Mouse (Mus musculus) intestine, embryonic 15.5 days (tissue): ENCODE measurements around the gene Cebpa. TPM values are rescaled to one million over a fixed set of nuclear protein-coding genes. Genes with fewer than 3 reads are reported as not detected.

ENCODE experiments used
- ATAC-seq: fragments of 200-750 bp; cut with Nextera tagmentation; 2 replicates; pipeline ENCODE4 v1.8.0; 2017; ENCODE audit warnings: moderate TSS enrichment, moderate library complexity
- H3K27ac ChIP-seq: fragments of 300-500 bp; sonication (generic); 2 replicates; pipeline ENCODE4 v1.5.1; 2015; ENCODE audit warnings: mild to moderate bottlenecking, inconsistent platforms
- H3K27me3 ChIP-seq: fragments of 300-500 bp; sonication (generic); replicated peaks from 2 replicates; pipeline ENCODE4 v1.6.1; 2015; ENCODE audit warnings: inconsistent platforms
- H3K36me3 ChIP-seq: fragments of 300-500 bp; sonication (generic); 2 replicates; pipeline ENCODE4 v1.6.1; 2015; ENCODE audit warnings: inconsistent platforms
- H3K4me1 ChIP-seq: fragments of 300-500 bp; sonication (generic); replicated peaks from 2 replicates; pipeline ENCODE4 v1.6.1; 2015; ENCODE audit warnings: inconsistent platforms
- H3K4me2 ChIP-seq: fragments of 300-500 bp; sonication (generic); replicated peaks from 2 replicates; pipeline ENCODE4 v1.6.1; 2015; ENCODE audit warnings: mild to moderate bottlenecking, inconsistent platforms
- H3K4me3 ChIP-seq: fragments of 300-500 bp; sonication (generic); replicated peaks from 2 replicates; pipeline ENCODE4 v1.5.1; 2015; ENCODE audit warnings: inconsistent platforms
- H3K9ac ChIP-seq: fragments of 300-500 bp; sonication (generic); 2 replicates; pipeline ENCODE4 v1.6.1; 2015; ENCODE audit warnings: inconsistent platforms
- H3K9me3 ChIP-seq: fragments of 300-500 bp; sonication (generic); 2 replicates; pipeline ENCODE4 v1.6.1; 2016; ENCODE audit warnings: inconsistent platforms
- WGBS: fragments of 180-500 bp; shearing (Covaris S2); methylation state at CpG from one replicate; pipeline ENCODE4 v1.1.7; 2015; 5-methylcytosine and 5-hydroxymethylcytosine counted together
- polyA plus RNA-seq: library from polyadenylated mRNA; unstranded; fragments of >200 nt; fragmentation: Nextera tagmentation; extraction: Ambion mirVana; gene quantifications from 2 replicates; pipeline ENCODE4 v1.2.1, GENCODE M21; 2015

Gene Cebpa
- polyA plus RNA-seq, 1 experiment from 2014 or later = 13.9 TPM

DNA sequence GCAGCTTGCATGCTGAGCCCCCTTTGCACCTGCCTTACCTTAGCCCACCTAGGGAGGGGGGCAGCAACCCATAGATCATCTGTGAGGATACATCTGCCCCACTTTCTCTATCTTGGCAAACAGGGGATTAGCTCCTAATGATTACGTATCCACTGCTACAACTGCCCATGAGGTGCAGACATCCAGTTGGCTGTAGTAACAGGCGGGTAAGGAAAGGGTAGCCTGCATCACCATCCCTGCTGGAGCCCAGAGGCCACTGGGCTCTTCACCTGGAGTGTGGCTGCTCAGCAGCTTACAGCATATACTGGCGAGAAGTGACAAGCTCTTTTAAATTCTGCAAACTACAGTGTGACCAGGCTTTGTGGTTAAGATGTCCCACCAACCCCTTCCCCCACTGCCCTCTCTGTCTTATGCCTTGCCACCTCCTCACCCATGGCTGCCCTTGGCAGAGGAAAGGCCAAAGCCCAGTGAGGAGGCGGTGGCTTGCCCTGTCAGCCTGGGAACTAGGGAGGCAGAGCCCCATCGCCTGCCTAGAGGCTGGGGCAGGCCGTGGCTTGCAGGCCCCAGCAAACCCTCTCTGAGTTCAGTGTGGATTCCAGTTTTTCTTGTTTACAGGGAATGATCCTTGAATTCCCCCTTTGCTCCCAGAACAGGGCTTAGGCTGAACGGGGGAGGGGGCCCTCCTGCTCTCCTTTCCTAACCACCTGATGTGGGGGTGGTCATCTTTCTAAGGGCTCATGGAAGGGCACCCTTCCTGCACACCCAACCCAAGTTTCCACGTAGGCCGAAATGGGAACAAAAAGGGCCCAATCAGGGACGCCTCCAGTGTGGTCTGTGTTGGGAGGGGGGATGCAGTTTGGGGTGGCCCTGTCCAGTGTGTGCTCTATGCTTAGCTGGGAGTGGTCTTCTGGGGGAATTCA, 3.6 kb downstream of the Cebpa start:
- no peak for ATAC-seq
- Histone ChIP-seq H3K27me3 (peaks cover 26% of the 10 kb centered on the region), H3K4me3 (peak overlapping the region; percentile 66), H3K9me3 (no peaks in the 10 kb centered on the region), H3K4me1 (peaks cover 39% of the 10 kb centered on the region), H3K36me3 (no peaks in the 10 kb centered on the region), H3K9ac (peak overlapping the region; percentile 14; the same call in 1 of the 2 replicates), H3K27ac (no peak overlapping the region), H3K4me2 (peak overlapping the region; percentile 95)
- WGBS = 62% methylated on average over 10 of the region's 10 CpGs

DNA sequence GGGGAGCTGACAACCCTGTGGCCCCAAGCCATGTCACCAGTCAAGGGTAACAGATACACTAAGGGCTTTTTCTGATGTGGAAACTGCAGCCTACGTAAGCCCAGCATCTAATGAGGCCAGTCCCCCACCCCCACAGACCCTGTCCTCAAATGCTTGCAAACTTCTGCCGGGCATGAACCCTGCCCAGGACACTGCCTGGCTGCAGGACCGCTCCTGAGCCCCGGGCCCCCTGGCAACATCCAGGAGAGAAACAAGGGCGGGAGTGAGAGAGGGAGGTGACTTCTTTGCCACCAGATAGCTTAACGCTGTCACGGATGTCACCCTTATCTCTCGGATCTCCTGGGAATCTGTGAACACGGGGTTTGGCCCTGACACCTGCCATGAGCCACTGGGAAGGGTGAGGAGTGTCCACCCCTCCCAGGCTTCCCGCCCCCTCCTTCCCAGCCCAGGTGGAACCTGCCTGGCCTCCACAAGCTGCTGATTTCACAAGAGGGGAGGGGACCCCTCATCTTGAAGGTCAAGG, 4.4 kb downstream of the Cebpa start:
- Histone ChIP-seq H3K4me3 (no peak overlapping the region), H3K9ac (no peak overlapping the region), H3K27ac (no peak overlapping the region), H3K9me3 (no peaks in the 10 kb centered on the region), H3K27me3 (peaks cover 26% of the 10 kb centered on the region), H3K4me2 (peak overlapping the region; percentile 95), H3K36me3 (no peaks in the 10 kb centered on the region), H3K4me1 (peaks cover 40% of the 10 kb centered on the region)
- ATAC-seq = no peak
- WGBS = 25% methylated on average over 10 of the region's 10 CpGs

DNA sequence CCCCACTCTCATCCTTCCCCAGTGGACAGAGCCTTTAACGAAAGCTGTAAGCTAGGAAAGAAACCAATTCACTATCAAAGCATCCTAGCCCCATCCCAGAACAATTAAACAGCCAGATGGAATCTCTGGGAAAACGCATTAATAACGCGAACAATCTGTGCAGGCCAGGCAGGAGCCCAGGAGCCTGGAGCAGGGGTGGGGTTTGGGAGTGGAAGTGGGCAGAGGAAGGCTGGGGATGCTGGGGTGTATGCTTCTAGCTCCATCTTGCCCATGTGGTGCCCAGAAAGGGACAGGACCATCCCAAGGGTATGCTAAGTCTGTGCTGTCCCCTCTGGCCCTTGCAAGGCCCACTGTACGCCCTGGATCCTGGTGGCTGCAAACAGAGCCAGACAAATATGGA, 5.1 kb downstream of the Cebpa start:
- no peaks in the 10 kb centered on the region for H3K9me3 ChIP-seq
- H3K4me2 ChIP-seq = peak overlapping the region; percentile 9; the same call in 1 of the 2 replicates
- peaks cover 26% of the 10 kb centered on the region for H3K27me3 ChIP-seq
- peak overlapping the region; percentile 49 for H3K27ac ChIP-seq
- 63% methylated on average over 5 of the region's 5 CpGs for WGBS
- peaks cover 45% of the 10 kb centered on the region for H3K4me1 ChIP-seq
- no peaks in the 10 kb centered on the region for H3K36me3 ChIP-seq
- no peak overlapping the region for H3K4me3 ChIP-seq
- H3K9ac ChIP-seq = no peak overlapping the region
- ATAC-seq = no peak

DNA sequence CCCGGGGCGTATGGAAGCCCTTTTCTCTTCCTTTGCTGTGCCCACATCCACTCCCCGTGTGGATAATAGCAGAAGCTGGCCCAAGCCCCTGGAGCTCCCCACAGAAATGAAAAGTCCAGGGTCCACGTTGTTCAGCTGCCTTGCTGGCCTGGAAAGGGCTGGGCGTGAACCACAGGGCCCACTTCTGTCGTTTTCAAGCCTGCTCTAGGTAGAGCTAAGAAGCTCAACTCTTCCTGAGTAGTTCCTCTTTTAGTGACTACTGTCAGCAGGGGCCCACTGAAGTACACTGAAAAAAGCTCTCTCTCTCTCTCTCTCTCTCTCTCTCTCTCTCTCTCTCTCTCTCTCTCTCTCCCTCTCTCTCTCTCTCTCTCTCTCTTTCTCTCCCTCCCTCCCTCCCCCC, 5.7 kb downstream of the Cebpa start:
- WGBS = 50% methylated on average over 6 of the region's 6 CpGs
- Histone ChIP-seq H3K9ac (no peak overlapping the region), H3K4me2 (peak overlapping the region; percentile 9; the same call in 1 of the 2 replicates), H3K9me3 (no peaks in the 10 kb centered on the region), H3K27me3 (peaks cover 21% of the 10 kb centered on the region), H3K4me1 (peaks cover 42% of the 10 kb centered on the region), H3K27ac (peak overlapping the region; percentile 49; the same call in 1 of the 2 replicates), H3K4me3 (no peak overlapping the region), H3K36me3 (no peaks in the 10 kb centered on the region)
- peak; percentile 14; the same call in 1 of the 2 replicates for ATAC-seq

DNA sequence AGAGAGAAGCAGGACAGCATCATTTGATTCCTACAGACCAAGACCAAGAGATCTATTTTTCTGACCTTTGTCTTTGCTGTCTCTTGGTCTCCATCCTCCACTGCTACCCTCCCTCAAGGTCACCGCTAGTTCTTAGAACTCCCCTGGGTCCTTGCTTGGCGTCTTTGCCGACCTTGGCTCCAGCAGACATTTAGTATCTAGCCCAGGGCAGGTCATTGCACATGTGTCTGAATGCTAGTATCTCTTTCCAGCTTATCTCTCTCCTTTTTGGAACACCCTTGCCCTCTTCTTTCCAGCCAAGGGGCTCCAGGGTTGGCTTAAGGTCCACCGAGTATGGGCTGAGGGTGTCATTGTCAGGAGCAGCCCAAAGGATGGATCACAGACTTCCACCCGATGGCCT, 6.9 kb downstream of the Cebpa start:
- H3K27ac ChIP-seq = no peak overlapping the region
- 70% methylated on average over 5 of the region's 5 CpGs for WGBS
- H3K9me3 ChIP-seq = no peaks in the 10 kb centered on the region
- H3K4me2 ChIP-seq = no peak overlapping the region
- ATAC-seq = no peak
- peaks cover 10% of the 10 kb centered on the region for H3K27me3 ChIP-seq
- H3K9ac ChIP-seq = no peak overlapping the region
- peaks cover 37% of the 10 kb centered on the region for H3K4me1 ChIP-seq
- no peak overlapping the region for H3K4me3 ChIP-seq
- H3K36me3 ChIP-seq = no peaks in the 10 kb centered on the region

DNA sequence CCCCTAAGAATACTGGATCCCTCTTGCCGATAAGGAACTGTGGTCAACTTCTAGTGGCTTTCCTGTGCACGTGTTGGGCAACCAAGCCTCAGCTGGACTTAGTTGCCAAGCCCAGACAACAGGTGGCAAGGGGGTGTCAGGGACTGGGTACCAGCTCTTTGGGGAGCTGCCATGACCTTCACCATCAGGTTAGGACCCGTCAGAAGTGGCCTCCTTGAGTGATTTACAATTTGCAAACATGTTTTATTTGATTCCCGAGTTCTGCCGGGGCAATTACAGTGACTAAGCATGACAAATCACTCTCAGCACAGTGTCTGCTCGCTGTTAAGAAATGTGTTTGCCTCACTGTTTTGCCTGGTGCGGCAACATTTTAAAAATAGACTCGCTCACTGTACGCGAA, 7.9 kb downstream of the Cebpa start:
- H3K4me3 ChIP-seq = no peak overlapping the region

DNA sequence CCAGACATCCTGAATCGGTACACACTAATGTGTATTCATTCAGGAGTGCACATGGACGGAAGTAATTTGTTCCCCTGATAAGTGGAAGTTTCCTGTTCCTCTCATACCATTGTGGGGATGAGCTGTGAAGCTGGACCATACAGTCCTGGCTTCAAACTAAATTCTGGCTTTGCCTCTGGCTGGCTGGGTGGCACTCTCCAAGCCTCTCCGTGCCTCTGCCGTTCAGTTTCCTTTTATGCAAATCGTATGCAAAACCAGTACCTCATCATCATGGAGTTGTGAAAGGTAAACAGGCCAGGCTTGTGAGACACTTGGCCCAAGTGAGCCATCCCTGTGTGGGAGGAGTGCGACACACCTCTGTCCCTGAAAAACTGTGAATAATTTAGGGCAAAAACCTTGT, 8.6 kb downstream of the Cebpa start:
- no peak for ATAC-seq
- Histone ChIP-seq H3K4me2 (no peak overlapping the region), H3K9ac (no peak overlapping the region), H3K27me3 (peaks cover 4% of the 10 kb centered on the region; the same call in 1 of the 2 replicates), H3K4me1 (peaks cover 33% of the 10 kb centered on the region), H3K9me3 (no peaks in the 10 kb centered on the region), H3K4me3 (no peak overlapping the region), H3K27ac (no peak overlapping the region), H3K36me3 (no peaks in the 10 kb centered on the region)
- 19% methylated on average over 6 of the region's 6 CpGs for WGBS

More for the DNA sequence above, 7.9 kb downstream of the Cebpa start:
- ATAC-seq = peak; percentile 24; the same call in 1 of the 2 replicates
- H3K27ac ChIP-seq = no peak overlapping the region
- WGBS = 25% methylated on average over 10 of the region's 10 CpGs
- peaks cover 37% of the 10 kb centered on the region for H3K4me1 ChIP-seq
- H3K9me3 ChIP-seq = no peaks in the 10 kb centered on the region
- no peak overlapping the region for H3K4me2 ChIP-seq
- peaks cover 10% of the 10 kb centered on the region for H3K27me3 ChIP-seq
- H3K36me3 ChIP-seq = no peaks in the 10 kb centered on the region
- H3K9ac ChIP-seq = no peak overlapping the region

DNA sequence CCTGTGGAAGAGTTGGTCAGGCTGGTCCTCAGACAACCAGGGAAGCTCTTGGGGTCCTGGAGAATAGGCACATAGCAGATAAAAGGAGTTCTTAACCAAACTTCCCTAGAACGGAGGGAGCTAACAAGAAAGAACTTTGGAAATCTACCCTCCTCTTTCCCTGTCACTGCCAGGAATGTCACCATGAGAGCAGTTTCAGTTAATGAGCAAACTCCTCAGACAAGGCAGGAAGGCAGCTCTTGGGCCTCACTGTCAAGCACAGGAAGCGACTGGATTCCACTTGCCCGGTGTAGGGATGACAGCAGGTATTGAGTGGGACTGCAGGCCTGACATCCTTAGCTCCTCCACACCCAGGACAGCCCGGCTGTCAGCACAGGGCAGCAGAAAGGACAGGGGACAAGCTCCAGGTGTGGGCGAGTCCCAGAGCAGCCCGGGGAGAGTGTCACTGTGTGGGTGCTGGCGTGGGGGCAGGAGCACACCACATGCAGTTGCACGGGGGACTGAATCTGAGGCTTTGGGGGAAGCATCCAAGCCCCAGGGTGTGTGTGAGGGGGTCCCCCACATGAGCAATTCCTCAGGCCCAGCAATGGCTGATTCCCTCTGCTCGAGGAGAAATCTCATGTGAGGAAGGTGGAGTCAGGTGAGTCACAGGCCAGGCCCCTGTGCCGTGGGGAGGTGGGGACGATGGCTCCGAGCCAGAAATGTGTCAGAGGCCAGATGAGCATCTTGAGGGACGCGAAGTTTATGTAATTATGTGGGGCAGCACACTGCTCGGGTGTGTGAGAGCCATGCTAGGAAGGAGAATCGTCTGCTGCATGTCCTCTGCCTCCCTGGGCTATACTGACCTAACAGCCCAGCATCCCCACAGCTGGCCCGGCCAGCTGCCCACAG, 9.8 kb downstream of the Cebpa start:
- H3K36me3 ChIP-seq = no peaks in the 10 kb centered on the region
- ATAC-seq = peak; percentile 47
- H3K4me1 ChIP-seq = peaks cover 28% of the 10 kb centered on the region
- H3K9me3 ChIP-seq = no peaks in the 10 kb centered on the region
- WGBS = 38% methylated on average over 17 of the region's 17 CpGs
- H3K9ac ChIP-seq = no peak overlapping the region
- no peaks in the 10 kb centered on the region for H3K27me3 ChIP-seq
- H3K4me2 ChIP-seq = 0 out of 2 replicates have a peak overlapping the region, but pooled peaks have one; percentile 6
- H3K4me3 ChIP-seq = no peak overlapping the region
- H3K27ac ChIP-seq = no peak overlapping the region

DNA sequence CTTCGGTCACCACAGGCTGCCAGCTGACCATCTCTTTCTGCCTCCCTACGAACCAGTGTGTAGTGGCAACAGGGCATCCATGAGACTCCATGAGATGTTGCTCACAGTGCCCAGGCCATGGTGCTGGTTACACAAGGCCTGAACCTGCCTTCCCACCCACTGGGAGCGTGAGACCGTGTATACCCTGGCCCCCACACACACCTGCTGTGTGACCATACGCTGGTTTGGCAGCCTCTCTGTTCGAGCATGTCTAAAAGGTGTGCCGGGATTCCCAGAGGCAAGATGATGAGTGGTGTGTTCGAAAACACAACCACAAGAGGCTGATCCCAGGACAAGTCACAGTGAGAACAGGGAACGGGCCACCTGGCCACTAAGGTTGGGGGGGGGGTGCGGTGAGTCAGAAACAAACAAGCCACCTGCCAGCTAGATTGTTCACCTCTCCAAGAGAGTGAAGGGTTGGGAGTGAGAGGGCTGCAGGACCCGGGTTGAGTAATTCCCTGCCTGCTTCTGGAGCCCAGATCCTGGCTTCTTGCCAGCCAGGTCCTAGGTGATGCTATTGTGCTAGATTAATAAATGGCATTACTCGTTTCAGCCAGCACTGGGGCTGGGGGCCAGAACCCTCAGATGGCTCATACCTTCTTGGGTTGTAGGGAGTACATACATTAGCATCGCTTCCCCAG, 11.1 kb downstream of the Cebpa start:
- H3K27me3 ChIP-seq = no peaks in the 10 kb centered on the region
- H3K9ac ChIP-seq = no peak overlapping the region
- no peak overlapping the region for H3K27ac ChIP-seq
- no peak for ATAC-seq
- no peak overlapping the region for H3K4me3 ChIP-seq
- peaks cover 24% of the 10 kb centered on the region for H3K4me1 ChIP-seq
- no peak overlapping the region for H3K4me2 ChIP-seq
- 82% methylated on average over 13 of the region's 13 CpGs for WGBS
- no peaks in the 10 kb centered on the region for H3K36me3 ChIP-seq
- no peaks in the 10 kb centered on the region for H3K9me3 ChIP-seq

DNA sequence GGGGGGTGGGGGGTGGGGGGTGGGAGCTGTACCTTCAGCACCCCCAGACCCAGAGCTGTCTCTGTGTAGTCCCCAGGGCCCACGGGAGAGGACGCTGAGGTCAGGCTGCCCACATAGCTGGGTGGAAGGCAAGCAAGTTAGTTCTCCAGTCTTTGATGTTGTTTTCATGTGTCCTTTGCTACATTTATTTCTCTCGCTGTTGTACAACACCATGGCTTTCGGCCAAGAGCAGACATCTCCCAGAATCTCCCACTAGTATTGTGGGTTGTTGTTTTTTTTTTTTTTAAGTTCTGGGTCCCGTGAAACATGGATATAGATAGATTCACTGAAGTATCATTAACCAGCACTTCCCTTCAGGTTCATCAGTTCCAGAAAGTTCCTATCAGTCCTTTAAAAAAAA, 11.8 kb downstream of the Cebpa start:
- H3K9me3 ChIP-seq = no peaks in the 10 kb centered on the region
- WGBS = 87% methylated on average over 5 of the region's 5 CpGs
- no peak for ATAC-seq

DNA sequence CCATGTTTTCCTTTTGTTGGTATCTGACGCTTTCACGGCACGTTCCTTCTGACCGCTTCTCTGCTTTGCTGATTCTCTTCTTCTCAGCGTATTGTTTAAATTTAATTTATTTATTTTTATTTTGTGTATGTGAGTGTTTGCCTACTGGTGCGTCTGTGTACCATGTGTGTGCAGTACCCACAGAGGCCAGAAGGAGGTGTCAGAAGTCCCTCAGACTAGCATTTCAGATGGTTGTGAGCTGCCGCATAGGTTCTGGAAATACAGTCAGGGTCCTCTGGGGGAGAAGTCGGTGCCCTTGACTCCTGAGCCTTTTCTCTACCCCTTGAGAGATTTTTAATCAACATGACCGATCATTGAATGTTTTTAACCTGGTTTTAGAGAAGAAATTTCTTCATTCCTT, 12.5 kb downstream of the Cebpa start:
- H3K27ac ChIP-seq = no peak overlapping the region
- no peak overlapping the region for H3K4me2 ChIP-seq
- H3K36me3 ChIP-seq = no peaks in the 10 kb centered on the region
- ATAC-seq = no peak
- WGBS = 96% methylated on average over 9 of the region's 9 CpGs
- H3K9ac ChIP-seq = no peak overlapping the region
- no peaks in the 10 kb centered on the region for H3K9me3 ChIP-seq
- no peaks in the 10 kb centered on the region for H3K27me3 ChIP-seq
- H3K4me1 ChIP-seq = peaks cover 22% of the 10 kb centered on the region
- no peak overlapping the region for H3K4me3 ChIP-seq

More for the DNA sequence above, 11.8 kb downstream of the Cebpa start:
- no peak overlapping the region for H3K27ac ChIP-seq
- H3K36me3 ChIP-seq = no peaks in the 10 kb centered on the region
- no peak overlapping the region for H3K4me2 ChIP-seq
- no peak overlapping the region for H3K4me3 ChIP-seq
- H3K9ac ChIP-seq = no peak overlapping the region
- H3K4me1 ChIP-seq = peaks cover 24% of the 10 kb centered on the region
- H3K27me3 ChIP-seq = no peaks in the 10 kb centered on the region
